Mouse (Mus musculus): ENCODE data around the gene AW551984. TPM values are rescaled to one million over a fixed set of nuclear protein-coding genes. Genes with fewer than 3 reads are reported as not detected.

The AW551984 gene
- polyA plus RNA-seq (2017; shearing (Covaris generic)): 0.41 TPM

GRCm38 (mm10) chr9:39603999-39604453 is at the start of gene AW551984:
TSS of gene AW551984 (minus strand) at chr9:39604403.

GRCm38 (mm10) chr9:39644785-39645184 is 40.6 kb upstream of the AW551984 start, which contains the start of gene Olfr961:
TSS of gene Olfr961 (plus strand) at chr9:39645085.

GRCm38 (mm10) chr9:39621073-39621472 is 16.9 kb upstream of the AW551984 start, which contains the start of gene Olfr960:
TSS of gene Olfr960 (plus strand) at chr9:39621373.

GRCm38 (mm10) chr9:39610355-39610754 is 6.2 kb upstream of the AW551984 start, which contains the start of gene Olfr148:
TSS of gene Olfr148 (plus strand) at chr9:39610655.

GRCm38 (mm10) chr9:39575469-39575868 is 28.7 kb downstream of the AW551984 start, which contains the start of gene Olfr959:
TSS of gene Olfr959 (minus strand) at chr9:39575569.

GRCm38 (mm10) chr9:39553946-39554345 is 50.3 kb downstream of the AW551984 start, which contains the start of gene Olfr958:
TSS of gene Olfr958 (minus strand) at chr9:39554054.

Other genes starting within 250 kb of the AW551984 start
- not detected for gene Olfr951, start 217.0 kb downstream of the AW551984 start, polyA plus RNA-seq (2017; shearing (Covaris generic))
- gene Olfr952, start 177.3 kb downstream of the AW551984 start, polyA plus RNA-seq (2017; shearing (Covaris generic)): not detected
- not detected for gene Olfr954, start 147.7 kb downstream of the AW551984 start, polyA plus RNA-seq (2017; shearing (Covaris generic))
- not detected for gene Olfr955, start 132.5 kb downstream of the AW551984 start, polyA plus RNA-seq (2017; shearing (Covaris generic))
- not detected for gene Olfr44, start 110.4 kb downstream of the AW551984 start, polyA plus RNA-seq (2017; shearing (Covaris generic))
- gene Olfr957, start 88.6 kb downstream of the AW551984 start, polyA plus RNA-seq (2017; shearing (Covaris generic)): not detected
- 0.27 TPM for gene Olfr958, start 50.3 kb downstream of the AW551984 start, polyA plus RNA-seq (2017; shearing (Covaris generic))
- not detected for gene Olfr959, start 28.8 kb downstream of the AW551984 start, polyA plus RNA-seq (2017; shearing (Covaris generic))
- 0.22 TPM for gene Olfr148, start 6.3 kb upstream of the AW551984 start, polyA plus RNA-seq (2017; shearing (Covaris generic))
- not detected for gene Olfr960, start 17.0 kb upstream of the AW551984 start, polyA plus RNA-seq (2017; shearing (Covaris generic))
- gene Olfr961, start 40.7 kb upstream of the AW551984 start, polyA plus RNA-seq (2017; shearing (Covaris generic)): 0.51 TPM
- gene Olfr963, start 62.8 kb upstream of the AW551984 start, polyA plus RNA-seq (2017; shearing (Covaris generic)): not detected
- gene Olfr149, start 102.7 kb upstream of the AW551984 start, polyA plus RNA-seq (2017; shearing (Covaris generic)): not detected
- gene Olfr965, start 107.0 kb upstream of the AW551984 start, polyA plus RNA-seq (2017; shearing (Covaris generic)): not detected
- 0.52 TPM for gene Olfr150, start 126.6 kb upstream of the AW551984 start, polyA plus RNA-seq (2017; shearing (Covaris generic))
- gene Olfr967, start 141.8 kb upstream of the AW551984 start, polyA plus RNA-seq (2017; shearing (Covaris generic)): not detected
- gene Olfr968, start 178.8 kb upstream of the AW551984 start, polyA plus RNA-seq (2017; shearing (Covaris generic)): not detected
- 0.55 TPM for gene Olfr969, start 186.5 kb upstream of the AW551984 start, polyA plus RNA-seq (2017; shearing (Covaris generic))
- gene Olfr970, start 204.5 kb upstream of the AW551984 start, polyA plus RNA-seq (2017; shearing (Covaris generic)): not detected
- not detected for gene Olfr971, start 232.5 kb upstream of the AW551984 start, polyA plus RNA-seq (2017; shearing (Covaris generic))